Mouse (Mus musculus) liver, adult 2 months (tissue): ENCODE results near the gene Gm10118. TPM values are rescaled to one million over a fixed set of nuclear protein-coding genes. Genes with fewer than 3 reads are reported as not detected.

Experiments
- DNase-seq: peaks from one replicate; pipeline ENCODE4 v3.0.0-alpha.2; 2011; ENCODE audit warnings: low read depth, low spot score; ENCODE audit errors: extremely low read depth
- H3K27ac ChIP-seq: fragments of 200-500 bp; replicated peaks from 2 replicates; pipeline ENCODE4 v1.5.1; 2012; ENCODE audit warnings: low read depth, mild to moderate bottlenecking, control low read depth, inconsistent platforms, low read length; ENCODE audit not compliant: insufficient read depth
- H3K27me3 ChIP-seq: fragments of 200-500 bp; 2 replicates; pipeline ENCODE4 v1.6.1; 2012; ENCODE audit warnings: mild to moderate bottlenecking, moderate library complexity, low read length, inconsistent platforms; ENCODE audit not compliant: control insufficient read depth, insufficient read depth
- H3K36me3 ChIP-seq: fragments of 200-500 bp; 2 replicates; pipeline ENCODE4 v1.6.1; 2012; ENCODE audit warnings: low read length, inconsistent platforms; ENCODE audit not compliant: control insufficient read depth, insufficient read depth
- H3K4me1 ChIP-seq: fragments of 200-500 bp; 2 replicates; pipeline ENCODE4 v1.6.1; 2011; ENCODE audit warnings: low read length; ENCODE audit not compliant: control insufficient read depth, insufficient read depth
- H3K4me3 ChIP-seq: fragments of 200-500 bp; 2 replicates; pipeline ENCODE4 v1.5.1; 2011; ENCODE audit warnings: low read depth, mild to moderate bottlenecking, control low read depth, low read length, moderate library complexity; ENCODE audit not compliant: insufficient read depth
- H3K79me2 ChIP-seq: fragments of 200-500 bp; 2 replicates; pipeline ENCODE4 v1.6.1; 2012; ENCODE audit warnings: inconsistent platforms, mild to moderate bottlenecking, low read length, moderate library complexity; ENCODE audit not compliant: control insufficient read depth, insufficient read depth
- H3K9ac ChIP-seq: fragments of 200-500 bp; 2 replicates; pipeline ENCODE4 v1.6.1; 2012; ENCODE audit warnings: low read depth, mild to moderate bottlenecking, control low read depth, inconsistent platforms, low read length
- CTCF ChIP-seq: fragments of 200-500 bp; IDR thresholded peaks from 2 replicates; pipeline ENCODE4 v1.5.1; 2011; ENCODE audit warnings: low read depth, low read length, control low read depth
- POLR2A ChIP-seq: fragments of 200-500 bp; IDR thresholded peaks from 2 replicates; pipeline ENCODE4 v1.6.1; 2011; ENCODE audit warnings: low read length, control low read depth; ENCODE audit not compliant: insufficient read depth; ENCODE audit errors: extremely low read depth
- WGBS: fragments of 180-500 bp; shearing (Covaris S2); methylation state at CpG from one replicate; pipeline ENCODE4 v1.1.7; 2018; 5-methylcytosine and 5-hydroxymethylcytosine counted together
- polyA plus RNA-seq: library from polyadenylated mRNA; depleted of rRNA; stranded (reverse); fragments of >200 nt; gene quantifications from 2 replicates; pipeline ENCODE4 v1.2.3, GENCODE M21; 2012
- total RNA-seq: library from RNA; depleted of rRNA; stranded (reverse); fragments of >200 nt; gene quantifications from 2 replicates; pipeline ENCODE4 v1.2.3, GENCODE M21; 2014

The Gm10118 gene
- total and polyA plus RNA-seq, 2 experiments: not detected

DNA sequence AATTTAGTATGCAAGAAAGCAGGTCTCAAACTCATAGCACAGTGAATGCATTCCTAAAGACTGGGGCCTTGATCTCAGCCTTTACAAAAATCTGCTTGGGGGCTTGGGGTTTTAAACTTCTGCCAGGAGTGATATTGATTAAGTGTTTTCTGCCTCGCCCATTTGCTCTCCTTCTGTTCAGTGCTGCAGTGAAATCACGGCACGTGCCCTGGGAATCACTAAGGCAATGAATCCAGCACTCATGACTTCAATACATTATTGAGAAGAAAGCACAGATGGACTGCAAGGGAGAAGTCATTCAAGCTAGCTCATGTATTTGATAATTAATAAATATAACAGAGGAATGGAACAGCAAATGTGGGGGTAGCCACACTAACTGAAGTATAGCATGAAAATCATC is 18.3 kb upstream of the Gm10118 start:
- Histone ChIP-seq H3K36me3 (no peaks in the 10 kb centered on the region), H3K79me2 (no peaks in the 10 kb centered on the region), H3K9ac (no peak overlapping the region), H3K4me3 (no peak overlapping the region), H3K4me1 (no peaks in the 10 kb centered on the region), H3K27ac (no peak overlapping the region), H3K27me3 (no peaks in the 10 kb centered on the region)
- WGBS: 80% methylated on average over 3 of the region's 3 CpGs
- DNase-seq: no peak
- TF ChIP-seq POLR2A (no peak), CTCF (no peak)

- no peaks in the 10 kb centered on the region for H3K36me3 ChIP-seq
- 58% methylated on average over 5 of the region's 5 CpGs for WGBS
- no peak for TF ChIP-seq CTCF
- TF ChIP-seq POLR2A: no peak
Observed at GRCm38 (mm10) chr10:63933946-63934345, 6.7 kb upstream of the Gm10118 start.

GRCm38 (mm10) chr10:63908878-63909277 is 18.4 kb downstream of the Gm10118 start:
- no peak overlapping the region for H3K27ac ChIP-seq
- no peaks in the 10 kb centered on the region for H3K36me3 ChIP-seq
- H3K4me1 ChIP-seq: no peaks in the 10 kb centered on the region
- TF ChIP-seq POLR2A (no peak), CTCF (no peak)
- H3K9ac ChIP-seq: no peak overlapping the region
- no peak for DNase-seq
- no peaks in the 10 kb centered on the region for H3K27me3 ChIP-seq
- no peaks in the 10 kb centered on the region for H3K79me2 ChIP-seq
- H3K4me3 ChIP-seq: no peak overlapping the region

More at GRCm38 (mm10) chr10:63933946-63934345, 6.7 kb upstream of the Gm10118 start:
- Histone ChIP-seq H3K27me3 (no peaks in the 10 kb centered on the region), H3K4me1 (no peaks in the 10 kb centered on the region), H3K79me2 (no peaks in the 10 kb centered on the region), H3K4me3 (no peak overlapping the region), H3K9ac (no peak overlapping the region), H3K27ac (no peak overlapping the region)
- no peak for DNase-seq

- H3K27me3 ChIP-seq: no peaks in the 10 kb centered on the region
Observed at GRCm38 (mm10) chr10:63899891-63900290, 27.3 kb downstream of the Gm10118 start.

GRCm38 (mm10) chr10:63894612-63895011 is 32.6 kb downstream of the Gm10118 start:
- Histone ChIP-seq H3K9ac (no peak overlapping the region), H3K27ac (no peak overlapping the region), H3K27me3 (no peaks in the 10 kb centered on the region), H3K36me3 (no peaks in the 10 kb centered on the region), H3K79me2 (no peaks in the 10 kb centered on the region), H3K4me1 (no peaks in the 10 kb centered on the region), H3K4me3 (no peak overlapping the region)
- WGBS: 91% methylated on average over 5 of the region's 5 CpGs
- DNase-seq: no peak
- no peak for TF ChIP-seq POLR2A
- no peak for TF ChIP-seq CTCF

More at GRCm38 (mm10) chr10:63899891-63900290, 27.3 kb downstream of the Gm10118 start:
- TF ChIP-seq POLR2A: no peak
- Histone ChIP-seq H3K27ac (no peak overlapping the region), H3K36me3 (no peaks in the 10 kb centered on the region), H3K4me3 (no peak overlapping the region), H3K9ac (no peak overlapping the region), H3K4me1 (no peaks in the 10 kb centered on the region), H3K79me2 (no peaks in the 10 kb centered on the region)
- DNase-seq: no peak

DNA sequence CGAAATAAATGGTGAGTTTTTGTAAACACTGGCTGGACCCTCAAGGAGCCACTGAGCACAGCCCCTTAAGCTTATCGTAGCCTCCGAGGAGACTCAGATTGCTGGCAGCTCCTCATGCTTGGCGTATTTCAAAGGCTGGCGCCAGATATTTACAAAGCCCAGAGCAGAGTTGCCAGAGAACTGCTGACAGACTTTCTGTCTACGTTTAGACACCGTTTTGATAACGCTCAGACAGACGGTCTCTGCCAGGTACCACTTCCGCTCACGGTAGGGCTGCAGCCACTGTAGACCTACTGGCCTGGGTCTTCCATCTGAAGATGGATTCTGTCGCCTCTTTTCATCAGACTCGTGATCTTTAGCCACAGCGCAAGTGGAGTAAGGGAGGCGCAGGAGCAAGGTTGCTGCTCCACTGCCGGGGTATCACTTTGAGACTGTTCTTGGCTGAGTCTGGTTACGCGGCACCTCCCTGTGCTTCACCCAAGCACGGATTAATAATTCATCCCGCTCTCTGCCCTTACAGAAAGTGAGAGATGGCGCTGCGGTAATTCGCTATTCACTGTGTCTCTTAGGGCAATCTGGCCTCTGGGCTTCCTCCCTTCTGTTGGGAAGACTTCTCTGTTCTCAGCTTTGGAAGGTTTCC is 40.7 kb downstream of the Gm10118 start:
- no peak overlapping the region for H3K9ac ChIP-seq
- no peaks in the 10 kb centered on the region for H3K4me1 ChIP-seq
- H3K4me3 ChIP-seq: no peak overlapping the region
- H3K36me3 ChIP-seq: no peaks in the 10 kb centered on the region
- H3K79me2 ChIP-seq: no peaks in the 10 kb centered on the region
- no peak overlapping the region for H3K27ac ChIP-seq
- no peaks in the 10 kb centered on the region for H3K27me3 ChIP-seq
- no peak for DNase-seq
- TF ChIP-seq POLR2A (no peak), CTCF (no peak)
- WGBS: 61% methylated on average over 23 of the region's 23 CpGs
